Mouse (Mus musculus) gonadal fat pad, adult 2 months (tissue): ENCODE results near the gene 1700007K13Rik. TPM values are rescaled to one million over a fixed set of nuclear protein-coding genes. Genes with fewer than 3 reads are reported as not detected.

Experiments
- DNase-seq: peaks from one replicate; pipeline ENCODE4 v3.0.0-alpha.2; 2012; ENCODE audit warnings: low read depth
- polyA plus RNA-seq: library from polyadenylated mRNA; depleted of rRNA; stranded (reverse); fragments of >200 nt; gene quantifications from 2 replicates; pipeline ENCODE4 v1.2.3, GENCODE M21; 2012; rRNA removed

The 1700007K13Rik gene
- polyA plus RNA-seq, 1 experiment = 1.1 TPM

DNA sequence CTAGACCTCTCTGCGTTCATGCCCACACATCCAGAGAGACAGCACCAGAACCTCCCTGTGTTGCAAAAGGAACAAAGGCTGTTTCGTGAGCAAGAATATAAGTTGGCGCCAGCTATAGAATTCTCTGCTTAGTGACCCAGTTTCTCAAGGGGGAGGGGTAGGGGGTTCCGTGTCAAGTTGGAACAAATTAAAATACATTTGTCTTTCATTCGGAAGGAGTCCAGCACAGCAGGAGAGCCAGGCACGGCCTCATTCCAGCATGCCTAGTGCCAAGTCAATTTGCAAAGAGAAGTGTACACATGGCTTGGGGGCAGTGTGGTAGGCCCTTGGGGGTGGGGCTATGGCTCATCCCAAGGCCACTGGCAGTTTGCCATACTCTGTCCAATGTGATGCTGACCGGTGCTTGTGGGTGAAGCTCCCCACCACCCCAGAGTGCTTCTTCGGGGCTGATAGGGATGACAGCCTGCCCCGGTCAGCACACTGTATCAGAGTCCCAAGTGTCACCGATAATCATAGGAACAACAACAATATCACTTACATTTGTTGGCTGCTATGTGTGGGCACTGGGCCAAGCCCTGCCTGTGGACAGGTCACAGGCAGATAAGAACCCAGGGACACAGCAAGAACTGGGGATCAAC is 50.6 kb downstream of the 1700007K13Rik start:
- no peak for DNase-seq

DNA sequence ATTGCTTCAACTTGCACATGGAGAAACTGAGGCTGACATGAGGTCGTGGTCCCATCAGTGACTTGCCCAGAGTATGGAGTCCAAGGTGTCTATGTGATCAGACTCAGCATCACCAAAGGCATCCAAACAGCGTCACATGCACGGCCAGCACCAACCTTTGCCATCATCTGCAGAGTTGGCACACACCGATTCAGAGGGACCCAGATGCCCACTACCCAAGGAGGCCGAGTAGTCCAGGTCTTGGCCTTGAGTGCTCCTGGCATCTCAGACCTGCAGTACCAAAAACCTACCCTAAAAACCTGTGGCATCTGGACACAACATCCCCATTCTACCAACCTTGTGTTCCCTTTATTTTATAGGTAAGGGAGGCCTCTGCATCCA is 51.4 kb downstream of the 1700007K13Rik start:
- DNase-seq = no peak

DNA sequence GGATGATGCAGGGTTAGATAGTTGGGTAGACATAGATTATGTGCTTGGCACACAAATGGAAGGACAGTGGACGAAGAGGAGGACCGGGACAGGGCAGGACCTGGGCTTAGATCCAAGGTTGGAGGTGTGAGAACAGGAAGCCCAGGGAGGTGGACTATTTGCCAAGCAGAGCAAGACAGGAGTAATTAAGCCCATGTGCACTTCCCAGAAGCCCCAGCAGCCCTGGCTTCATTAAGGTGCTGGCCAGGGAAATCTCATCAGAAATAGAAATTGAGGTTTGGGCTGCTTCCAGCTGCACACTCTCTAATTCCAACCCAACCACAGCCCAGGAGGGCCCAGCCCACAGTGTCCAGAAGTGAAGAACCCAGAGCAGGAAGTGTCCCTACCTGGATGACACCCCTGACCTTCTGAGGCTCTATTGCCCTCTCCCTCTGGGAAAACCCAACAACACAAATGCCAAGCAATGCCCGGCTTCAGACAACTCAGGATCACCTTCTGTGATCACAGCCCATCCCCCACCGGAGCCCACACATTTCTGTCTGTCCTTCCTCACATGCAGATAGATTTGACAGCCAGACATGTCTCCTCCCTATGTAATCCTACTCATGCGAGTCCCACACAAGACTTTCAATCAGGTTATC is 51.9 kb downstream of the 1700007K13Rik start:
- no peak for DNase-seq

DNA sequence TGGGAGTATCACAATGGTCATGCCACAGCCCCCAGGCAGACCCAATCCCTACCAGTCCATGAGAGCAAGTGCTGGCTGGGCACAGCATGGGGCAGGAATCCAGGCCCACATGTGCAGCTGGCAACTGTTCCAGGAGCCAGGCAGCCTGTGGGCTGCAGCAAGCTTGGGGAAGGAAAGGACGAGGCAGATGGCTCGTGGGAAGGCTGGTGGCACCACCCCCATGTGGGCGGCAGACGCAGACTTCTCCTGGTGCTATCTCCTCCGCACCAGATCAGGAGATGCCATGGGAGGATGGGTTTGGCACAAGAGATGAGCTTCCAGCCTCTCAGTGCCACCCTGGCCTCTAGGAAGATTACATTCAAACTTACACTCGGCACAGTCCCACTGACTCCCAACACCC is 53.2 kb downstream of the 1700007K13Rik start:
- DNase-seq = no peak

Other genes with a start within 250 kb of the 1700007K13Rik start
- gene Ppp1r26, start 19.5 kb downstream of the 1700007K13Rik start, polyA plus RNA-seq = 4.6 and 6.3 TPM in 2 replicates
- 31.1 and 36.4 TPM in 2 replicates for gene Mrps2, start 1.7 kb upstream of the 1700007K13Rik start, polyA plus RNA-seq
- gene Gbgt1, start 30.6 kb upstream of the 1700007K13Rik start, polyA plus RNA-seq = 3.4 TPM in 2 replicates
- gene Gm10134, start 39.8 kb upstream of the 1700007K13Rik start, polyA plus RNA-seq = 0.89 TPM in 1 of 2 replicates, not detected in the other
- gene Ralgds, start 46.8 kb upstream of the 1700007K13Rik start, polyA plus RNA-seq = 90.6 and 93.6 TPM in 2 replicates
- 0.48 and 1.6 TPM in 2 replicates for gene Cel, start 97.1 kb upstream of the 1700007K13Rik start, polyA plus RNA-seq
- gene Gtf3c5, start 117.4 kb upstream of the 1700007K13Rik start, polyA plus RNA-seq = 17.3 and 18.2 TPM in 2 replicates
- gene Gfi1b, start 155.7 kb upstream of the 1700007K13Rik start, polyA plus RNA-seq = 2.1 and 3.0 TPM in 2 replicates
- 28.7 and 29.3 TPM in 2 replicates for gene Tsc1, start 174.9 kb upstream of the 1700007K13Rik start, polyA plus RNA-seq
- 11.4 and 15.2 TPM in 2 replicates for gene Spaca9, start 233.4 kb upstream of the 1700007K13Rik start, polyA plus RNA-seq
- gene Ak8, start 233.8 kb upstream of the 1700007K13Rik start, polyA plus RNA-seq = 4.5 and 5.1 TPM in 2 replicates